Mouse (Mus musculus) kidney, adult 18-20 months (tissue): Measurements from ENCODE around the gene Crybg3.

Experiments
- DNase-seq: peaks from one replicate; pipeline ENCODE4 v3.0.0; 2021

Crybg3 gene

DNA sequence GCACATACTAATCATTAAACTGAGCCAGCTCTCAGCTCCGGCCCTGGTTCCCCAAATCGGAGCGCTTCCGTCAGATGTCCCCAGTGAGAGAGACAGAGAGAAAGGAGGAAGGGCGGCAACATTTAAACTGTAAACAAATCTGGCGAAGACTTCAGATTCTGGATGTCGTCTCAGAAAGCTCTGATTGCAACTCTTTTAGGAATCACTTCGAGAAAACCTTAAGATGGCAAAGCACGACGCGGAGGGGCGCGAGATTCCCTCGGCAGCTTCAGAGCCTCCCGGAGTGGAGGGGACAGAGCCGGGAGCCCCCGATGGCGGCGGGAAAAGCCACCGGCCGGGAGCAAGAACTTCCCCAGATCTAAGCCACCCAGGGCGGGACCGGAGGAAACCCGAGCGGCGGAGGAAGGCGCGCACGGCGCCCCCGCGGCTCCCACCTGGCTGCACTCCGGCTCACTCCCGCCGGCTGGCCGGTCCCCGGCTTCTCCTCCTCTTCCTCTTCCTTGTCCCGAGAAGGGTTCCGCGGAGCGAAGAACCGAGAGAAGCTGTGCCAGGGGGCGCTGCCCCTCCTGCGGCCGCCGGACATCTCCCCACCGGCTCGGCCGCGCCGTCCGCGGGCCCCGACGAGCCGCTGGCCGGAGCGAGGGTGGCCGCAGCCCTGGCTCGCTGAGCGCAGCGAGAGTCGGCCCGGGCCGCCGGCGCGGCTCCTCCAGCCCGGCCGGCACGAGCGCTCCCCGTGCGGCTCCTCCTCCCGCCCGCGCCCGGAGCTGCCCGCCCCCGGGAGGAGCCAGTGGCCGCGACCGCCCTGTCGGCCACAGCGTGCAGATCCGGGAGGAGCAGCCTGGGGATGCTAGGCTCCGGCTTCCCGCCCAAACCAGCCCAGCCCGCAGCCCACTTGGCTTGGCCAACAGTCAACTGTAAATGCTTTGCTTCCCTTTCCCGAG lies at the start of gene Crybg3:
Gene Crybg3, minus strand, starts transcription at position 669 of the 941 bp plus-strand sequence.
- DNase-seq = peak; percentile 88

DNA sequence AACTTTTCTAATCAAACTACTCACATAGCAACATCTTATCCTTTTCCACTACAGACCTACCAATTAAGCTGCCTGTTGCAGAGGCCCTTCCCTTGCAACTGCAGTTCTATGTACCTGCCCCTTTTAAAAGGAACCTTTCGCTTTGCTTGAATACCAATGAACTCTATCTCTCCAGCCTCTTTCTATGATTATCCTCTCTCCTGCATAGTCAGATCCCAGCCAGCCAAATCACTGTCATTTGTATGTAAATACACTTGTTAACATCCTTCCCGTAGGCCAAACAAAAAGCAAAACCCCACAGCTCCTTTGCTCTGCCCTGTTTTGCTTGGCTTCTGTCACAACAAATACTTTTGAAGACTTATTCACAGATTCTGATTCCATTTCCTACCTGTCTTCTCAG lies 43.0 kb upstream of the Crybg3 start:
- no peak for DNase-seq

DNA sequence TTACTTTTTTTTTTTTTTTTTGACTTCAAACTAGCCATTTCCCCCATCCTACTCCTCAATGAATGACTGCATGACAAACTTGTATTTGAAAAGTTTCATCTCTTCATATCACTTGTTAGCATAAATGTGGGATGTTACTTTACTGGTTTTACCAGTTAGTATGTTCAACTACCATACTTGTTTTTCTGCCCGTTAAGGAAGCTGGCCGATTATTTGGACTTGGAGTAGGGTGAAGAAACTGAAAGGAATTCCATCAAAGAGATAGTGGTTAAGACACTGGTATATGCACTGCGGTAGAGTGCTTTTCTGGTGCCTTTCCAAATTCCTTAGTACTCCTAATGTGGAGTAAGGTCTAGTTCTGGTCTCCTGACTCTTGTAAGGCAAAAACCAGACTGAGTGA lies 39.2 kb upstream of the Crybg3 start:
- DNase-seq = no peak

DNA sequence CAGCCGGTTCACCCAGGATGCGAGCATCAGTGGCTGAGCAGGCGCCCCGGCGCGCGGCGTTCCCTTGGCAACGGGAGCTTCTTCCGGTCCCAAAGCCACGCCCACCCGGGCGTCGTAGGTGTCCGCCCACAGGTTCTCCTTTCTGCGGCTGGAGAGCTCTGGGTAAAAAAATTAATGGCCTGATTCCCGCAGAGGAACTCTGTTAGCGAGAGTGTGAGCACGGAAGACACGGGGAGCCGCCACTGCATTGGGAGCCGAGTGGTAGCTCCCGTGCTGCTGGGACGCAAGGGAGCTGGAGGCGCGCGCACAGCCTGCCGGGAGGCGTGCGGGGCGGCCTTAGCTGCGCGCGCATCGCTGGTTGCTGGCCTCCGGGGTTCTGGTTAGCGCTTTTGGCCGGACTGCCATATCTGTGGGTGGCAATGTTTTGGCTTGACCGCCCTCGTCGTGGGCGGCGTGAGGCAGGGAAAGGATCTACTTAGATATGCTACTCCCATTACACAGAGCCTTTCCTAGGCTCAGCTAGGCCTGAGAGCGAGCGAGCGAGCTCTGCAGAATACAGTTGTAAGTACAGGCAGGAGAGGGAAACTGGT lies 38.4 kb upstream of the Crybg3 start, which contains the start of gene Arl6:
Gene Arl6, minus strand, starts transcription at position 290 of the 590 bp plus-strand sequence.
- peak; percentile 96 for DNase-seq

DNA sequence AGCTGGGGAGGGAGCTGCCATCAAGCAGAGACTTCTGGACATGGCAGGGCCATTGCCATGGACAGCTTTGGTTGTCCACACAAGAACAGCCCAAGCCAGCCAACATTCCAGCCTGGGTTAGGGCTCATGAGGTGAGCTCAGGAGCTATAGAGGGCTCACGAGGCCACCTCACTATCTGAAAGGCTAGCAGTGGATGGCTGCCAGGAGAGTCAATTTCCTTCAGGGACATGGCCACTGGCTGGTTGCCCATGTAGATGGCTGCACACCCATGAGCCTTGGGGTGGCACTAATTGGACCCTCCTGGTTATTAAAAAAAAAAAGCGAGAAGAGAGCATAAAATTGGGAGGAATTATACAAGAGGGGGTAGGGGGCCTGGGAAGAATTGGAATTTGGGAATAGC lies 33.8 kb upstream of the Crybg3 start:
- no peak for DNase-seq

DNA sequence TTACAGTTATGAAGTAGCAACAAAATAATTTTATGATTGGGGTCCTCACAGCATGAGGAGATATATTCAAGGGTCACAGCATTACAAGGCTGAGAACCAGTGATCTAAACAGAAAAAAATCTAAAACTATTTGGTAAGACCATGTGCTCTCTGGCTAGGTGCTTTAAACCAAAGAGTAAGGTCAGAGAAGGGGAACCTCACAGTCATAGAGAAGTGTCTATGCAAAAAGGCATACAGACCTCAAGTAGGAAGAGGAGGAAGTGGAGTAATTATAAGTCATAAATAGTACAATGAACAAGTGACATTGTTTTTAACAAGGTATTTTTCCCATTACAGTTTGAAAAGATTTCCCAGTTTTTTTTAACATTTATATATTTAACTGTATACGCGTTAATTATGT lies 20.8 kb upstream of the Crybg3 start:
- no peak for DNase-seq

DNA sequence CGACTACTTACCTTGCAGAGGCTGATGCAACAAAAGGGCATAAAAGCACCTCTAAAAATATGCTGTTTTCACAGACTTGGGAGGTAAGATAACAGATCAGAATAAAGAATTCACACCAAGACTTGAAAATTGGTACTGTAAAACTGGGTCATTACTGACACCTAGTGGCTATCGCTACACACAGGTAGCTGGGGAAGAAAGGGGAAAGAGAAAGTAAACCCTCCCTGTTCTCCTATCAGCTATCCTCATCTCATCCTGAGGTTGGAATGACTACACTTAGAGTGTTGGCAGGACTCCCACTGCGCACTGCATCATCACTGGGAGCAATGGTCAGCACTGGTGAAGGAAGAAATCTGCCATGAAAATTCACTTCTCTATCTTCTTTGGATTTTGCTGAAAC lies 16.4 kb upstream of the Crybg3 start:
- DNase-seq = peak; percentile 26

DNA sequence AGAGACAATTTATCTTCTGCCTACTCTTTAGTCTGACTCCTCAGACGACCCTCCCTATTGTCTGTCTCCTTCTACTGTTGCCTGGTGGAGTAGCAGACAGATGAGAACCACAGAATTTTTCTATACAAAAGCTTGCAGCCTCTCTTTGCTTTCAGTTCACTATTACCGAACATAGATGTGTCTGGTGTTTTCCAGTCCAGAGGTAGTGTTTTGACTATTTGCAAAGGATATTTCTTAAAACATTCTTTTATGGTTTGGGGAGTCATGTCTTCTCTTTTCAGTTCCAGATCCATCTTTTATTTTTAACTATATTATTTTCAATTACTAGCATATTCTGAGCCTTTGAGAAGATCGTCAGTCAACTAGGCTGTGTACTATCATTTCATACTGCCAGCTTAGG lies 14.9 kb upstream of the Crybg3 start:
- no peak for DNase-seq

DNA sequence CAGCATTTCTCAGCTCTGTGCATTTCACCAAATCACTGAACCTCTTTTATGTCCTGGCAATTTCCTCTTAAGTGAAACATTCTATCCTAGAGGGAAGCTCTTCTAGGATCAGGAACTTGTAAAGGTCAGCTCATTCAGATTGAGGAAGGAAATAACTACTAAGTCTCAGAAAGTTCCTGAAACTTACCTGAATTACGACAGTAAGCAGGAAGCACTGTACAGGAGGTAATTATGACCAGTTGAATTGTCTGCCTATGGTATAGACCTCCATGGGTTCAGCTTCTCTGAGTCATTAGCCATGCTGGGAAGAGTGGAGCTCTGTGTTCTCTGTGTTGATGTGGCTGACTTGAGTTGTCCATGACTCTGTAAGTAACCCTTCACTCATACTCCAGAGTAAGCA lies 10.0 kb upstream of the Crybg3 start:
- no peak for DNase-seq

DNA sequence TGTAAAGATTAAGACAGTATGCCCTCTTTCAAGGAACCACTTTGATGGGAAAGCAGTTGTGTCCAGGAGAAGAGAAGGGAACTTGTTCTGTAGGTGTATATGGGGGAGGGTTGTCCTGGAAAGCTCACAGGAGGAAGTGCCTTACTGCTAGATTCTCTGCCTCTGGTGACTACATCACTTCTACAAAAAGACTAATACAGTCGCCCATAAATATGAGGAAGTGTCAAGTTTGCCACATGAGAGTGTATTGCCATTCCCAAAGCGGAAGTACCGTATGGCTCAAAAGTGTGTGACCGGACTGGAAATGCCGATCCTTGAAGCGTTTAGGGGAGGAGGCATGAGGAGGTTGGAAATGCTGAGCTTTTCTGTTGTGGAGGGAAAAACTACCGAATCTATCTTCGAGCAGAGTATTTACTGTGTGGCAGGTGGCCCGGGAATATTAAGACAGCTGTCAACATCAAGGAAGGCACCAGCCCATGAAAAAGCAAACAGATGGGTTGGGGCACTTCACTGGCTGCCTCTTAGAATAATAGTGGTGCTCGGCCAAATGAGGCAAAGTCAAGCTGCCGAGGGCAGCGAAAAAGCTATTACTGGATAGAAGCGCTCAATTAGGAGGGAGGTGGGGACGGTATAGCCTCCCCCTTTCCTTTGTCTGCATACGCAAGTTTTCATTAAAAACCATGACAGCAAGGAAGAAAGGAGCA lies 3.5 kb upstream of the Crybg3 start:
- no peak for DNase-seq

DNA sequence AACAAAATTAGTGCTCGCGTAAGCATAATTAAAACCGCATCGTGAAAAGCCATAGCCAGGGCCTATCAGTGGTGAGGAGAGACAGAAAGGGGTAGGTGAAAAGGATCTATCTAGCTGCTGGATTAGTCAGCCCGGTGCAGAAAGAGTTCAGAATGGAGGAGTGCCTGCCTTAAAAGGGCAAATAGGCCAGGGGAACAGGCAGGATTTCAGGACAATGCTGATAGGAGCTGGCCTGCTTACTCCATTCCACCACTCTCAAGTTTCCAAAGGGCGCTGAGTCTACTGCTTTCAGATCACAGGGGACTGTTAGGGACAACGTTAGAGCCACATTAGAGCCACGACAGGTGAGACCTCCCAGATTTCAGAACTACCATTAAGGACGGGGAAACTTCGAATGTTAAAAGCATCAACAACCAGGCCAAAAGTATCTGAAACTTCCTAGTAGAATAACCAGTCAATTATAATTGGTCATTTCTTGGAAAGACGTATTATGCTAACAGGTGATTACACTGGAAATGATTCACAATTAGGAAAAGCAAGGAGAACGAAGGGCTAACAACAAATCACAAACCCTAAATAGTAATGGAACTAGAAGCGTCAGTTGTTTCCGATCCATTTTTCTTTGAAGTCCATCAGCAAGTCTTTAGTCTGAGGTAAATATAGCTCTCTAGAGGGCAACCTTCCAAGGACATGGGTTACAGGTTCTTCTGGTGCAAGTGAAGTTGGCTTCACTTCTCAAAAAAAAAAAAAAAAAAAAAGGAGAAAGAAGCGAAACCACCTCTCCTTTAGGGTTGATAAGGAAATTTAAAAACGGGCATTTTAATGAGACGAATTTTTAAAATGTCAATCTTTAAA lies 1.1 kb downstream of the Crybg3 start:
- peak; percentile 25 for DNase-seq

DNA sequence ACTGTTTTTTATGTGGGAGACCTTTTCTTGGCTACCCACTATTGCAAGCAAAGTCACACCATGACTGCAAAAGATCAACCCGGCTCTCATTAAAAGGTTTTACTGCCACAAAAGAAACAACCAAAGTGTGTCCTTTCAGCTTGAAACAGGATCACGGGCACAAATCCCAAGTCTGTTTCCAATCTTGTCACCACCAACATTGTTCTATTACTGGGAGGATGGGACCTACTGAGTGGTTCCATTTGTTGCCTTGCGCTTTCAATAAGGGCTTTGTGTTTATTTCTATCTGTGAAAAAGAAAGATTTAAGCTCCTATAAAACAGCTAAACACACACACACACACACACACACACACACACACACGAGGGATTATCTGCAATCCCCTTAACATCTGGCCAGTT lies 1.8 kb downstream of the Crybg3 start:
- no peak for DNase-seq

DNA sequence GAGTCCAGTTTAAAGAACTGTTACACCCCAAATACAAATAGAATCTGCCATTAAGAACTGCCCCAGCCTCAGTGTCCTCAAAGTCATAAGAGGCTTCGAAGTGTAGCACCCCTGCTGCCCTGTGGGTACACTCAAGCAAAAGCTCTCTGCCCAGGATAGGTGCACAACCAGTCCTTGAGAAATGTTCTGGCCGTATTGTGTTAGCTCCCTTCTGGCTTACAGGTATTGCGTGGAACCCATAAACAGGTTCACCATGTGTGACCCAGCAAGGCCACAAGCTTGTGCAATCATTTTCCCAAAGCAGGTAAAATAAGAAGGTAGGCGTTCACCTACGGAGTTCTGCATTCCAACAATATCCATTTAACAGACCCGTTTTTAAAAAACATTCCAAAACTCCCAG lies 3.5 kb downstream of the Crybg3 start:
- DNase-seq = no peak

DNA sequence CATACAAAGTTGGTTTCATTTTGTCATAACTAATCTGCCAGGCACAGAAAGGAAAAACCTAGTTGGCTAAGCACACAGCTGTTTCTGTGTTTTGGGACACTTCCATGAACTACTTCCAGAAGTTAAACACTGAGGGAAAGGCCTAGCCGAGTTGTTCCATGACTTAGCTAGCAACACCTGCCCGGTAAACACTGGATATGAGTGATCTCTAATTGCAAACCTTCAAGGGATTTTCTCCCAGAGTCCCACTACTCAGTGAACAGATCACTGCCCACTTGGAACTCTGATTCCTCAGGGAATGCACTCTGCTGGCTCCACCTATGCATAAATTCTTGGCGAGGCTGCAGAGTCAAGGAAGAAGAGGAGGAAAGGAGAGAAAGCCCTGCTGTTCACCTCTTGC lies 6.1 kb downstream of the Crybg3 start:
- DNase-seq = peak; percentile 35

DNA sequence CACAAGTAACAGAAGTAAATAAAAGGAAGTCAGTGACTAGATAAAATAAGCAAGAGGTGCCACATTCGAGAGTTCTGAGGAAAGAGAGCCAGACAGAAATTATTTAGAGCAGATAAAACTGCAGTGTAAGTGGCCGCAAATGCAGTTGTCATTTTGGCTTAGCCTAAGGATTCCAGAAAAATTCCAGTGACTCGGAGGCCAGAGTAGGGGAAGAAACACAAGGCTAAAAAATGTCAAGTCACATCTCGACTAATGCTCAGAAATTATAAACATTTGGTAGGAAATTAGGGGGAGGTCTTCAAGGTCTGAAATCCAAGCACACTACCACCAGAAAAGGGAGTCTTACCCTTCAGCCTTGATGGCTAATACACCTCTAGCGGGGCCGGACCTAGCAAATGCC lies 10.0 kb downstream of the Crybg3 start:
- DNase-seq = no peak

DNA sequence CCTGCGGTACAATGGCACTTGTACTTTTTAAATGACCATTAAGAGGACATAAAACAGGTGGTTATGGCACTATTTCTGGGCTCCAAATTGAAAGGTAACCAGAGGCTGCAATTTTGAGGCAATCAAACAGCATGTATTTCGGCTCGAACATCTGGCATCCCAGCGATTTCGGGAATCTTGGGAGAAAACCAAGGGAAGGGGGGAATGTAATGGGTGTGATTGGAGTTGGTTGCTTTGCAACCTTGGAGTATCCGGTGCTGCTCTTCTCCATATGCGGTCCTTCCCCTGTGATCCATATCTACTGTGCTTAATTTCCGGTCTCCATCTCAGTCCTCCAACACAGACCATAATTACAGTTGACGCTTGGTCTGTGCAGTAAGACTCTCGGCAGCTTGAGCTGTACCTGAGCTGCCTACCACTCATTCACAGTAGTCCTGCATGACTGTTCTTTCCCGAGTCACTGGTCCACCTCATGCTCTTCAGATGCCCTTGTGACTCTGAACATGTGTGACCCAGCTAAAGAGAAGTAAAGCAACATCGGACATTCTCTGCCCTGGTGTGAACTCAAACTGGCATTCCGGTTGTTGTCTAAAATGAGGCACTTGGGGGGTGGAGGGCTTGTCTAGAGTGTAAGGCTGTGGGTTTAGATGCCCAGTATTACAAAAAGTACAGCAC lies 12.3 kb downstream of the Crybg3 start:
- no peak for DNase-seq

DNA sequence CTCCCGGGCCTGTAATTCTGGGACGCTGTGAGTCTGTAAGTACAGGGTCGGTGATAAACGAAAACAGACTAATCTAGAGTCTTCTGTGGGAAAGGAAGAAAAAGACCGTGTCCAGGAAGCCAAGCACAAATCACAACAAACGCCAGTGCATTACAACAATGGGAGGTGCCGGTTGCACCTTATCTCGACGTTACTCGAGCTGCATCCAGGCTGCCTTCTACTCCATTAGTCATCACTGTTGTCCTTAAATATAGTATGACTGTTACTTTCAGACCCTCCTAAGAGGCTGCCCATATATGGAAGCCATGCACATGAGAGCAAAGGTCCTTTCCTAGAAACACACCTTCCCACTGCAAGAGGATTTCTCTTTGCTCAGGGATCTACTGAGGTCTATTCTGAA lies 13.0 kb downstream of the Crybg3 start:
- no peak for DNase-seq

DNA sequence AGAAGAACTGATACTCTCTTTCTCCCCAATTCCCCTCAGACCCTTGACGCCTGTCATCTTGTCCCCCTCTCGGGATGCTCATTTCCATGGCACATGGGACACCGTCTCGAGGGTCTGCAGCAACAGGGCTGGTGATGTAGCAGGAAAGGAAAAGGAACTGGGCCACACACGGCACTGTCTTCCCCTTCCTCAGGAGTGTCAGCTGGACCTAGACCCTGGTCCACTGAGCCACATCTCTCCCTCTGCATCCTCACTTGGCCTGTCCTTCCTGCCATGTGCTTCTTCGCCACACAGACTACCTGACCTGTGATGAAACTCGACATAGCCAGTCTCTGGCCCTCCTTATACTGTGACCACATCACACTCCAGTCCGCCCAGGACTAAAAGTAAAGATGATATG lies 13.9 kb downstream of the Crybg3 start:
- no peak for DNase-seq

DNA sequence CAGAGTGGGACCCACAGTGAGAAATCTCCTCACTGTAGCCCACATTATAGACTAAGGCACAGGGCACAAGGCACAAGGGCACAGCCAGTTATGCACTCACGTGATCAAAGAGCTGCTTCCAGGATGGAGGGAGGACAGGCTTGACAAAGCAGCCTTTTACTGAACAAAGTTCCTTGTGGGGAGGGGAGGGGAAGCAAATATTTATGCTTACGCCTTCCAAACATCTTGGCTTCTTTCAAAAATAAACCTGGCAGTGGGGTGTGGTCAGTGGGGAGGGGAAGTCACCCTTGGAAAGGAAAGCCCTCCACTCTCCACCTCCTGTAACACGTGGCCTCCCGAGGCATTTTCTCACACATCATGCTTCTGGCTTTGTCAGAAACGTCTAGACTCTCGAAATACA lies 14.5 kb downstream of the Crybg3 start:
- no peak for DNase-seq

DNA sequence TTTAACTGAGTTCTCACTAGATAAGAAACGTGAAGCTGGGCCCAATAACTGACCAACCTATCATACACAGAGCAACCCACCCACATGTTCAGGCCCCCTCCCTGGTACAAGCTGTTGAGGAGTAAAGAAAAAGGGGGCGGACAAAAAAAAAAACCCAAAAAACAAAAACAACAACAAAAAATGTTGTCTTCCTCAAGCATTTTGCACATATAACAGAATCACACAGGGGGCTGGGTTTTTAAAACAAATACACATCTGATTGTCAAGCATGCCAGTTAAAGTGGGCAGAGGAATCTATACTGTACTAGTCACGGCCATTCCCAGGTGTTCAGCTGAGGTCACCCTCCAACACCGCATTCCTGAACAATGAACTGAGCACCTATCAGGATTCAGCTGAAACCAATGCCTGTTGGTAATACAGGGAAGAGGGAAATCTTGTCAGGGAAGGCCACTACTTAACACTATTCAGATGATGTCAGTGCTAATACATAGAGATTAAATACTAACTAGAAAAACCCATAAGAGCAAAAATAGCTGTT lies 15.0 kb downstream of the Crybg3 start:
- no peak for DNase-seq

DNA sequence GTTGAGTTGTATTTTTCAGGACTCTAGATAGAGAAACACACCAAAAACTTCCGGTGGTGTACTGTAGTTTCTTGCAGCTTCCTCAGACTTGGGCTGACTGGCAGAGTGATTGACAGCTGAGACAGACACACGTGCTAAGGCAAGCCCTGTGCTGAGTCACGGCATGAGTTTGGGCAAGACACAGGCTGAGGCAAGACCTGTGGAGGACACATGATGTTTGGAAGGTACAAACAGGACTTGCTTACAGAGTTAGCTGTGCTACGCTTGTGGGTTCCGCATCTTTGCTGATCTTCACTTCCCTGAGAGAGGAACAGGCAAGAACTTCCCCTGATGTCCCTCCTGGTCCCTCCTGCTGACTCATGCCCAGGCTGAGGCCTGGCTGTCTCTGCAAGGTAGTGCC lies 17.3 kb downstream of the Crybg3 start:
- no peak for DNase-seq

DNA sequence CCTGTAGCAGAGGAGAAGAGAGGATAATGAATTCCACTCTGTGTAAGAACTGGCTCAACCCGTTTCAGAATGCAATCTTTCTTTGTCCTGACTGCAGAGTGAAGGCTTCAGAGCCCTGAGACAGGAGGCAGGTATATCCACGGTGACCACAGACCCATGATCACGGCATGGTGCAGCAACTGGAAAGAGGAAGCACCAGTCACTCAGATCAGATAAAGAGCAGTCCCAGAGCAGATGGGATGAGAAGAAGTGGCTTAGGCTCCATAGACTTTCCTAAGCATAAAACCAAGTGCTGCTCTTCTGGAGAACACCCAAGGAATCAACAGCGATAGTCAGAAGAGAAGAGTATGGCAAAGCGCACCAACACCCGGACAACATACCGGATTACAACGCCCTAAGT lies 21.5 kb downstream of the Crybg3 start:
- no peak for DNase-seq
